Comparison of ENCODE assay signal across 28 mouse cellular contexts in the genomic region with DNA sequence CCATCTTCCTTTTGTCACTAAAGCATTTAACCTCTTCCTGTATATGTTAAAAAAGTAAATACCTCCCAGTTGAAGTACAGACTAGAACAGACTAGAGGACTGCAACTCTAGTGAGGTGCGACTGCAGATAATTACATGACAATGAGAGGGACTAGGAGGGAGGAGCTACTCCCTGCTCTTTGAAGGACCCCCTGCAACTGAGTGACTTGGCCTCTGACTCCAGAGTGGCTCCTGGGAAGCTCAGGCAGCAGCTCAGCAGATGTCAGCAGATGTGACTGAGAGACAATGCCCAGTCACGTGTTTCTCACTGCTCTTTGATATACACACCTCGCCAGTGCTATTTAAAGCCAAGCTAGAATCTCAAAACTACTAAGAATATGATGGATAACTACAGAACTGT. TPM values are rescaled to one million over a fixed set of nuclear protein-coding genes. Genes with fewer than 3 reads are reported as not detected.
A peak's percentile ranks its signal among the peaks of the same experiment; 100 is the strongest.
DNase-seq lines count a peak whose midpoint lies in the region; ATAC-seq and TF ChIP-seq lines count a peak whose summit lies in the region.
"Had no signal": no experiment of that assay in that cellular context is flagged by ENCODE, and none has a peak within 500 bp of the region (broad histone marks: within the 10 kb centered on the region; RNA-seq: fewer than 3 reads in every experiment).

No protein-coding gene starts in this region.

- 6% methylated on average over 3 of the region's 3 CpGs for WGBS in midbrain, embryonic 10.5 days
- WGBS in midbrain, postnatal 0 days: 7% methylated on average over 3 of the region's 3 CpGs
- 8% methylated on average over 3 of the region's 3 CpGs for WGBS in heart, embryonic 12.5 days

- TF ChIP-seq CTCF in midbrain, postnatal 0 days (IDR thresholded peaks at IDR 0.05): no peak

- H3K4me1 ChIP-seq in midbrain, embryonic 10.5 days: peaks cover 4% of the 10 kb centered on the region
- no peaks in the 10 kb centered on the region for H3K4me1 ChIP-seq in midbrain, postnatal 0 days (ENCODE audit: insufficient read depth, low read length)
- H3K4me1 ChIP-seq in heart, embryonic 12.5 days (replicated peaks): no peaks in the 10 kb centered on the region
- H3K4me1 ChIP-seq: forebrain, embryonic 15.5 days; hindbrain, embryonic 15.5 days; neural tube, embryonic 15.5 days had no signal

- peak; percentile 14 for DNase-seq in embryo, embryonic 10 days (ENCODE audit: low spot score)
- no peak for DNase-seq in embryo, embryonic 11 days
- peak; percentile 14 for DNase-seq in midbrain, embryonic 10.5 days (ENCODE audit: low spot score)
- no peak for DNase-seq in midbrain, postnatal 0 days (ENCODE audit: low spot score)
- DNase-seq in WW6 (ENCODE audit: low read depth, low spot score): peak; percentile 58
- no peak for DNase-seq in cerebellum, postnatal 14 days
- DNase-seq: adrenal gland, postnatal 10 days; cerebellum, adult 11 months; cerebellum, adult 9-10 months; gastrocnemius, postnatal 25 days; heart, adult 11 months; heart, postnatal 4 days; kidney, adult 11 months; kidney, postnatal 14 days; lung, adult 2 months; lung, postnatal 10 days; retina, postnatal 1 day; right cerebral cortex, postnatal 14 days; thymus, postnatal 14 days had no signal

- H3K36me3 ChIP-seq in midbrain, embryonic 10.5 days: no peaks in the 10 kb centered on the region
- H3K36me3 ChIP-seq in midbrain, postnatal 0 days (ENCODE audit: insufficient read depth, low read length): no peaks in the 10 kb centered on the region
- no peaks in the 10 kb centered on the region for H3K36me3 ChIP-seq in heart, embryonic 12.5 days
- H3K36me3 ChIP-seq: forebrain, embryonic 15.5 days; heart, embryonic 10.5 days; hindbrain, embryonic 15.5 days; neural tube, embryonic 15.5 days had no signal

- H3K4me2 ChIP-seq in midbrain, postnatal 0 days (ENCODE audit: low read depth, low read length, poor library complexity, severe bottlenecking): no peak overlapping the region
- no peak overlapping the region for H3K4me2 ChIP-seq in heart, embryonic 12.5 days
- H3K4me2 ChIP-seq: forebrain, embryonic 15.5 days; hindbrain, embryonic 15.5 days; neural tube, embryonic 15.5 days had no signal

- H3K9ac ChIP-seq in midbrain, postnatal 0 days (replicated peaks; ENCODE audit: low read length, poor library complexity, severe bottlenecking): no peak overlapping the region
- H3K9ac ChIP-seq in heart, embryonic 12.5 days: no peak overlapping the region
- H3K9ac ChIP-seq: forebrain, embryonic 15.5 days; hindbrain, embryonic 15.5 days; neural tube, embryonic 15.5 days had no signal

- no peaks in the 10 kb centered on the region for H3K27me3 ChIP-seq in midbrain, embryonic 10.5 days (ENCODE audit: low read depth, poor library complexity, severe bottlenecking)
- H3K27me3 ChIP-seq in midbrain, postnatal 0 days (ENCODE audit: insufficient read depth, low read length): no peaks in the 10 kb centered on the region
- H3K27me3 ChIP-seq in heart, embryonic 12.5 days (replicated peaks): no peaks in the 10 kb centered on the region
- H3K27me3 ChIP-seq: CH12.LX; forebrain, embryonic 15.5 days; hindbrain, embryonic 15.5 days; neural tube, embryonic 15.5 days had no signal

- H3K9me3 ChIP-seq in midbrain, embryonic 10.5 days (replicated peaks): no peaks in the 10 kb centered on the region
- no peaks in the 10 kb centered on the region for H3K9me3 ChIP-seq in midbrain, postnatal 0 days (ENCODE audit: low read length)
- no peaks in the 10 kb centered on the region for H3K9me3 ChIP-seq in heart, embryonic 12.5 days (replicated peaks)
- H3K9me3 ChIP-seq: forebrain, embryonic 15.5 days; heart, embryonic 10.5 days; hindbrain, embryonic 15.5 days; neural tube, embryonic 15.5 days had no signal

- H3K4me3 ChIP-seq in midbrain, embryonic 10.5 days: no peak overlapping the region
- no peak overlapping the region for H3K4me3 ChIP-seq in midbrain, postnatal 0 days (ENCODE audit: low read depth, low read length)
- H3K4me3 ChIP-seq in heart, embryonic 12.5 days: no peak overlapping the region
- H3K4me3 ChIP-seq: forebrain, embryonic 15.5 days; heart, embryonic 10.5 days; hindbrain, embryonic 15.5 days; neural tube, embryonic 15.5 days had no signal

- no peak for ATAC-seq in midbrain, postnatal 0 days (ENCODE audit: low FRiP score)
- ATAC-seq in heart, embryonic 12.5 days (ENCODE audit: insufficient number of reproducible peaks, low FRiP score): no peak
- ATAC-seq: forebrain, embryonic 15.5 days; inflammation-experienced regulatory T-cells, adult 6 months had no signal

- H3K27ac ChIP-seq in midbrain, embryonic 10.5 days (replicated peaks): no peak overlapping the region
- no peak overlapping the region for H3K27ac ChIP-seq in midbrain, postnatal 0 days (ENCODE audit: low read depth, low read length)
- no peak overlapping the region for H3K27ac ChIP-seq in heart, embryonic 12.5 days (ENCODE audit: poor library complexity, severe bottlenecking)
- H3K27ac ChIP-seq: forebrain, embryonic 15.5 days; heart, embryonic 10.5 days; hindbrain, embryonic 15.5 days; neural tube, embryonic 15.5 days had no signal

RNA-seq across cellular contexts. Expression of a gene that starts 54.7 kb away (rescaled TPM):
- polyA plus RNA-seq in midbrain, embryonic 10.5 days (2016; fragmentation: Nextera tagmentation; extraction: Ambion mirVana): 0.05 and 0.14 TPM in 2 replicates
- total RNA-seq in midbrain, postnatal 0 days (2014; rRNA removed): 1.4 and 1.6 TPM in 2 replicates
- 0.38 and 0.58 TPM in 2 replicates for polyA plus RNA-seq in midbrain, postnatal 0 days (2015; fragmentation: Nextera tagmentation; extraction: Ambion mirVana)
- 0.18 and 0.19 TPM in 2 replicates for polyA plus RNA-seq in heart, embryonic 12.5 days (2016; fragmentation: Nextera tagmentation; extraction: Ambion mirVana)
- total RNA-seq: CH12.LX; gastrocnemius, adult 18-20 months; gastrocnemius, postnatal 25 days had no signal
- polyA plus RNA-seq: C2C12; inflammation-experienced regulatory T-cells, adult 6 months had no signal

Comparison
In these comparisons a context has a peak if more than half of its experiments do, and no peak if none do; other contexts are left out.
1. DNase-seq: peak in embryo, embryonic 10 days (single experiment), midbrain, embryonic 10.5 days (single experiment) and WW6 (single experiment); none in embryo, embryonic 11 days (single experiment), midbrain, postnatal 0 days (single experiment) and cerebellum, postnatal 14 days (0 of 2).